Mouse (Mus musculus) lung, postnatal 14 days (tissue): ENCODE results near the gene Zbtb16.
A peak's percentile ranks its signal among the peaks of the same experiment; 100 is the strongest.

Experiments used
- DNase-seq: peaks from one replicate; pipeline ENCODE4 v3.0.0; 2021

Gene Zbtb16

DNA sequence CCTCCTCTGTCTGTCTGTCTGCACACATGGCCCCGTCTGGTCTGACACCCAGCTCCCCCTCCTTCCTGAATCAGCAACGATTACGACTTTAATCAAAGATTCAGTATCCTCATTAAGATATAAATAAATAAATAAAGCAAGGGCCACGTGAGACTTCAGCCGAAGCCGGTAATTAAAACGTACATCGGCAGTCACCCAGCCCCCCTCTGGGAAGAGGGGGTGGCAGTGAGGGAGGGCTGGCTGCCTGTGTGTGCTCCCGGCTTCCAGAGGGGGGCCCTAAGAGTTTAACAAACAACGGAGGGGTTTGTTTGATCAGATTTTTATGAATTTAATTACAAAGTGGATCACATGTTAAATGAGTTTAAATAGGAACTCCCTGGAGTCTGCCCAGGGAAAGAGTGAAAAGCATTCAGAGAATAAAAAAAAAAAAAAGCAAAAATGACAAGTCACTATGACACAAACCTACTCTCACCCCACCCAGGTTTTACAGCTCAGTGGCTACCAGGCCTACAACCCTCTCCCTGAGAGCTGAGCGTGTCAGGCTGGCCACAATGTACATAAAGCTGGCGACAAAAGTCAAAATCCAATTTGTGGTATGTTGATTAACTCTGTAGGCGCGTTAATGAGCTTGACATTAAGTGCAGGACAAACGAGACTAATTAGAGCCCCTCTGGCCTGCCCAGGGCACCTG, 173.5 kb downstream of the Zbtb16 start:
- no peak for DNase-seq

DNA sequence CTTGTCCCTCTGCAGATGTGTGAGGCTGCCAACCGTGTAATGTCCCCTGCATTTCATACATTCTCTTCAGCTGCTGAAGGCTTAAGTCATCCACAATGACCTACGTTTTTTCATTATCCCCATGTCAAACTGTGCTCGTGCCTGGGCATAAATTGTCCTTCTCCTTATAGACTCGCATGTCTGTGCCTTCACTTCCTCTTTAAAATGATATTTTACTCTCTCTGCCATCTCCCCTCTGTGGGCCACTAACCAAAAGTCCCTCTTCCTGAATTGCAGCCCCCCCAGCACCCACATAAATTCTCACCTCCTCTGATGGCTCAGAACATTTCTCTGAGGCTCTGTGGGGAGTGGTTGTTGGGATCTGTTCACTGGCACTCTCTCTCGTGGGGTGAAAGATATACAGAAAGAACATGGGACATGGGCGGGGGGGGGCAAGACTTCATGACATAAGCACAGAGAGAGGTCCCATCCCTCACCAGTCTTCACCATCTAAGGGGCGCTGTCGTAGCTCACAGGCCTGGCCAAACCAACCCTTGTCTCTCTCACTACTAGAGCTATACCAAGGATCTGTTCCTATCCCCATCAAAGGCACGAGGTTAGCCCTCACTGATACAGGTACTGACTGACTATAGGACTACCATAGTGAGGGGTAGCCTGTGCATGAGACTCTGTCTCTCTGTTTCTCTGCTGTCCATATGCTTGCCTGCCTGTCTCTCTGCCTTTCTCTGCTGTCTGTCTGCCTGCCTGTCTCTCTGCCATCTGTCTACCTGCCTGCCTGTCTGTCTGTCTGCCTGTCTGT, 174.6 kb downstream of the Zbtb16 start:
- DNase-seq, result no peak

DNA sequence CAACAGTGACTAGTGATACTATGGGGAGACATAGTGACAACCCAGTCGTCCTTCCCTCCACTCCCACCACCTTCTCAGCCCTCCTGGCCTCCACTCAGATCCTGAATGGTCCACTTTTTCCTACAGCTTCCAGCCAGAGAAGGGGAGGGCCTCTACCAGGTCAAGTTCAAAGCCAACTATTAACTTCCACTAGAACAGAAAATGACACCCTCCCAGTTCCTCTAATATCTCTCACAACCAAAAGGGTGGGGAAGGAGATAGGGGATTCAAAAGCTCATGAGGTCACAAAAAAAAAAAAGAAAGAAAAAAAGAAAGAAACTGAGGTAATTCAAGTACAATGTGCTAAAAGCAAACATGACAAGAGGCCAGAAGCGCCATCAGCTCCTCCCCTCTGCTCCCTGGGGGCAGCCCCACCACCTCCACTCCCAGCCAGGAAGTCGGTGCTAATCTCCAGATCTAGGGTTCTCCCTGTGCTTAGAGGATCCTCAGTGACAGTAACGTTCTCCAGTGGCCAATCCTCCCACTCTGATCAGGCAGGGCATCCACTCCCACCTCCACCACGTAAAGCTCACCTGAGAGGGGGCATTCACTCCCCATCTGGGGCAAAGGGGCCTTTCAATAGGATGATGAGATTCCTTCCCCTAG, 180.4 kb downstream of the Zbtb16 start:
- no peak for DNase-seq

DNA sequence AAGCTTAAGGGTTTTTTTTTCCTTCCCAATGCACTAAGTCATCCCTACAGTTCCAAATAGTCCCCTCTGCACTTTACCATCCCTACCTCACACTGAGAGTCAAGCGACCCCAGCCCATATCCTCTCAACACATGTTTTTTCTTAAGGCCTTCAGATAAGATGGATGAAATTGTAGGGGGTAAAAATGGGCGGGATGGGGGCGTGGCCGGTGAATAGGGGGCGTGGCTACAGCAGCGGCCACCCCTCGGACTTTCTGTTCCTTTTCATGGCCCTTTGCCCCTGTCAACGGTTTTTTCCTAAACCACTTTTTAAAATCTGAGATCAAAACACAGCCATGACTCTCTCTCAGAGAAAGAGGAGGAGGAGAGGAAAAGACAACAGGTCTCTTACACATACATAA, 181.3 kb downstream of the Zbtb16 start:
- DNase-seq, result no peak

GRCm38 (mm10) chr9:48653399-48654070, 182.5 kb downstream of the Zbtb16 start:
- no peak for DNase-seq

GRCm38 (mm10) chr9:48652026-48652425, 184.0 kb downstream of the Zbtb16 start:
- no peak for DNase-seq

- no peak for DNase-seq
These were observed 185.2 kb downstream of the Zbtb16 start for GRCm38 (mm10) chr9:48650846-48651245.

DNA sequence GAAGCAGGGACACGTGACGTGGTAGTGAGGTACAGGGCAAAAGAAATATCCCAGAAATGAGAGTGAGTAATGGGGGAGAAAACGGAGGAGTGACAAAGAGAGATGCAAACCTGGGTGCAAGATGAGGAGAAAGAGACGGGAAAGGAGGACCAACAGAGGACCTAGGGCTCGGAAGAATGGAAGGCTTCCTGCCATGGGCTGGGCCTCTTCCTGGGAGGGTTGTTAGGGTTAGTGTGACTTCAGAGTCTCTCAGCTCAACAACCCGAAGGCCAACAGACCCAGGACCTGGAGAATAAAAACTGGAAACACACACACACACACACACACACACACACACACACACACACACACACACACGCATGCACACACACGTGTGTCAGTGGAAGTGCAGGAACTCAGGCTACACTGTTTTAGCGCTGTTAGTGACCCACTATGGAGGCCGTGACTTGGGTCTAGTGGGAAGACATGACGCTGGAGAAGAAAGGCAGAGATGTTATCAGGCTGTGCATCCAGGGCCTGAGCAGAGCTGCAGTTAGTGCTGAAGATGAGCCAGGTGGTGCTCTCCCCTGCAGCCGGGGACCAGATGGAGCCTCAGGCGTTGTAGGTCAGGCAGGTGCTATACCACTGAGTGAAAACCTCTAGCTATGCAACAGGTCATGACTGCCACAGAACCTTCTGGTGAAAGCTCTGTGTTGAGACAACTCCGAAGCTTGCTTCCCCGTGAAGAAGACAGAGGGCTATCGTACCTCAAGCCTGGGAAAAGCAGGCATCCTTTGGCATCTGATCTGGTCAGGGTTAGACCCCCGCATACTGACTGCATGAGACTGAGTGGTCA, 186.0 kb downstream of the Zbtb16 start:
- DNase-seq, result no peak

DNA sequence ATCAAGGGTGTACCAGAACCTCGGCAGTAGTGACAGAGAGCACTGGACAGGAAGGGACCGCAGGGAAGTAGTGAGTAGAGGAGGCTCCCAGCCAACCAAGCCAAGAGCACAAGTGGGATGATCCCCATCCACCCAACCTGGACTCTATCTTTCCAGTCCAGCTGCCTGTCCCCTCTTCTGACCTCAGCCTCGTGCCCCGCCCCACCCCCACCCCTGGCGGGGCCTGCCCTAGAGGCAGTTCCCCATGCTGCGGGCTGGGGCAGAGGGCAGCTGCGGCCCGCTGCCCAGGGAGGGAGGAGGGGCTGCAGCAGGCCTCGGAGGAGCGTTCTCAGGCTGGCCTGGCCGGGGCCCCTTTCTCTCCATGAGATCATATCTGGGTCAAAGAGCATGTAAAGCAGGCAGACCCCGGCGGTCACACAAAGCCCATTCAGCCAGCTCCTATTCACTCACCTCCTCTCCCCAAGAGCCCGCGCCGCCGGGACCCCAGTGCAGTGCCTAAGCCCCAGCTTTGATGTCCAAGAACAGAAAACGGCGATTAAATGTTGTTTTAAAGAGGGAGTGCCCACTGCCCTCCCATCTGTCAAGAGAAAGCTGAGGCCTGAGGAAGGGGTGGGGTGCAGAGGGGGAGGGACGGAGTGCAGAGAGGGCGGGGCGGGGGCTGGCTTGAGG, 186.8 kb downstream of the Zbtb16 start:
- peak; percentile 60 for DNase-seq

- no peak for DNase-seq
These were observed 187.5 kb downstream of the Zbtb16 start for GRCm38 (mm10) chr9:48648285-48649097.

DNA sequence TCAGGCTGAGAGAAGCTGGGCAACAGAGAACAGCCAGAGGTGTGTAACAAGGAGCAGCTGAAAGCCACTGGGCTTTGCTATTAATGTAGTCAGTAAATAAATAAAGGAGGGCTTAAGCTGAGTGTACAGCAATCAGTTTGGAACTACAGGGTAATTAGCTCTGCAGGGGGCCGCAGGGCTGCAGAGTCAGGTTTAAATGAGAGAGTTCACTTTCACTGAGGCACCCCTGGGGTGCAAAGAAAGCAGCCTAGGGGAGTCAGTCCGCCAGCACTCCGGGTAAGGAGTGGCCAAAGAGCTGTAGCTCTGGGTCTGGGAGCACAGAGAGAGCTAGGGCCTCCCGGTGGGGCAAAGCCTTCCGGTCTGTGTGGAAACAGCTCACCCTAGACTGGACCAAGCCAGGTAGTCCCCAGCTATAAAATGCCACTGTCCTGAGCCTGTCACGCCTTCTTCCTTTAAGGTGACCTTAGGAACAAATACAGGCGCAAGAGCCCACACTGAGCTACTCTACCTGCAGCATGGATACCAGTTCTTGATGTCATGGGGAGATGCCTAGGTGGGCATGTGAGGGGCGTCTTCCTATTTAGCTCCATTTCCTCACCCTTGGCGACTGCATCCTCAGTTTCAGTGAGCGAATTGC, 188.3 kb downstream of the Zbtb16 start:
- DNase-seq, result no peak

DNA sequence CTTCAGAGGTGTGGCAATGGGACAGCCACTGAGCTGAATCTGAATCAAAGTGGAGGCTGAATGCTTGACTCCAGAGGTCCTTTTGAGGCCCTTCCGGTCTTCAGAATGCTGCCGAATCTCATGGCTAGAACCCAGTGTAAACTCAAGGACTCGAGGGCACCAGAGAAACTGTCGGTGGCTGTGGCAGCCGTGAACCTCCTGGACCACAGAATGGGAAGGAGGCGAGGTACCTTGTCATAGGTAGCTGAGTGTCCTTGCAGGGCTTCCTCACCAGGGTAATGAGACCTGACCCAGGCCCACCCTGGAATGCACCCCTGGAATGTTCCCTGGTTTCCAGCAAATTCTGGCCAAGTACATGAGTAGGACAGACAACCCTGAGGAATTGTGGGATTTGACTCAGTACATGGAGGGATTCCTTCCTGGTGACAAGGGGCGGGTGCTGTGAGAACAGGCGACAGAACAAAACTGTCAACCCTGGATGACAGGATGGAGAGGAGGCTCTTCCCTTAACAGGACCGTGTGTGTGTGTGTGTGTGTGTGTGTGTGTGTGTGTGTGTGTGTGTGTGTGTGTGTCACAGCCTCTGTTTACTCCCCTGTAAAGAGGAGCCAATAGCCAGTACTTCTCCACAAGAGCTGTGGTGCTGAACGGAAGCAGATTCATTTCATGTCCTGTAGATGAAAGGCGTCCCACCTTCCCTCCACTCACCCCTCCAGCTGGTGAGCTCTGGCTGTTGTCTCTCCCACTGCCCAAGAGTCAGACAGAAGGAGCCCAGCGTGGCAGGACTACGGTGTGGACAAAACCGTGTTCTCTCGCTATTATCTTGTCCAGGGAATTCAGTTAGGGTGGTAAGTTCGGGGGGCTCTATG, 189.0 kb downstream of the Zbtb16 start:
- DNase-seq, result peak; percentile 48

GRCm38 (mm10) chr9:48646251-48646650, 189.8 kb downstream of the Zbtb16 start:
- peak; percentile 82 for DNase-seq

DNA sequence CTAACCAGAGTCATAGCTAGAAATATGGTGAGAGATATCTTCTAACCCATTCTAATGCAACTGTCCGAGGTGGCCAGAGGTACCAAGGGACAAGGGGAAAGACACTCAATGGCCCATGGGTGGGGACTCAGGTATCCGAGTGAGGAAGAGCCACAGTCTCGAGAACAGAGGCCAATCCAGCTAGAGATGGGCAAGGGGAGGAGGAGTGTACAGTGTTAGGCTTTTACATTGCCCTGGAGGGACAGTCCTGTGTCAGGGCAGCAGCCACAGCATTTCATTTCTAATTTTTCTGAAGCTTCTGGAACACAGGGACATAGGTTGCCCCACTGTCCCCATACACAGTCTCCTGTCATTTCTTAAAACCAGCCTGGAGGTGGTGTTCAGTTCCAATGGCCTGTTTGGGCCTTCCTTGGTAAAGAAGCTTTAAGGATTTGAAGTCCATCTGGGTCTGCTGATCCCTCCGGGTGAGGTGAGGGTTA, 190.3 kb downstream of the Zbtb16 start:
- DNase-seq, result no peak

DNA sequence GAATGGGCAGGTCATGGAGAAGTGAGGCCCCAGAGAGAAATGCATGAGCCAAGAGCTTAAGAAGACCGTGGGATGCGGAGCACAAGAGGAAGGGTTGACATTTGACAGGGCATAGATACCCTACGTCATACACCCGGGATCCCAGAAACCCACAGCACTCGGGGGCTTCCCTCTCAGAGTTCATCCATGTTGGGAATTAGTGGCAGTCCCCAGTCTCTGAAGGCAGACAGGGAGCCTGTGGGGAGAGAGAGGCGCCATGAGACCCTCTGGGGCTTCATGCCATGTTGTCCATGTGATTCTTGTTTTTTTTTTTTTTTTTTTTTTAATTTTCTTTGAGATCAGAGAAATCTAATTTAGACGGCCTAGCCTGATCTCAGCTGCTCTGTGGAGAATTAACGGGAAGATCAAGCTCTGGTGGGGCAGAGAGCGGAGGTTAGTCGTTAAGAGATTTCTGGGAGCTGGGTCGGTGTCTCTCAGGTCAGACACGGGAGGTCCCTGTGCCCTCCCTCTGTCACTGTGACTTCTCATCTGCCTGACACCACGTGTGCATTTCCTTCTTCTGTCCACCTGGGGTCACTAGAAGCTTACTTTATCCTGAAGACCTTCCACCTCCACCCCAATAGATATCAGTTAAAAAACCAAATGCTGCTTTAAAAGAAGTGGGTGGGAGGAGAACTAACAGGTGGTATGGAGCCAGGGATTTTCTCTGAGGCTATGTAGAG, 190.9 kb downstream of the Zbtb16 start:
- DNase-seq, result peak; percentile 44

- DNase-seq, result no peak
These were observed 191.6 kb downstream of the Zbtb16 start for GRCm38 (mm10) chr9:48644376-48644775.

- no peak for DNase-seq
These were observed 194.4 kb downstream of the Zbtb16 start for GRCm38 (mm10) chr9:48641636-48642035.

GRCm38 (mm10) chr9:48640881-48641280, 195.1 kb downstream of the Zbtb16 start:
- DNase-seq, result no peak
